Mouse (Mus musculus): ENCODE data around the gene Tmem217. TPM values are rescaled to one million over a fixed set of nuclear protein-coding genes. Genes with fewer than 3 reads are reported as not detected.
"Not testable (repeated sequence)": the region's sequence is repeated elsewhere in the genome, so short reads cannot be mapped to it uniquely, and the experiment has no call there.

Tmem217 gene
- total and polyA plus RNA-seq, 2 experiments from 2014 or later, result 0.23 TPM; not detected in 1

DNA sequence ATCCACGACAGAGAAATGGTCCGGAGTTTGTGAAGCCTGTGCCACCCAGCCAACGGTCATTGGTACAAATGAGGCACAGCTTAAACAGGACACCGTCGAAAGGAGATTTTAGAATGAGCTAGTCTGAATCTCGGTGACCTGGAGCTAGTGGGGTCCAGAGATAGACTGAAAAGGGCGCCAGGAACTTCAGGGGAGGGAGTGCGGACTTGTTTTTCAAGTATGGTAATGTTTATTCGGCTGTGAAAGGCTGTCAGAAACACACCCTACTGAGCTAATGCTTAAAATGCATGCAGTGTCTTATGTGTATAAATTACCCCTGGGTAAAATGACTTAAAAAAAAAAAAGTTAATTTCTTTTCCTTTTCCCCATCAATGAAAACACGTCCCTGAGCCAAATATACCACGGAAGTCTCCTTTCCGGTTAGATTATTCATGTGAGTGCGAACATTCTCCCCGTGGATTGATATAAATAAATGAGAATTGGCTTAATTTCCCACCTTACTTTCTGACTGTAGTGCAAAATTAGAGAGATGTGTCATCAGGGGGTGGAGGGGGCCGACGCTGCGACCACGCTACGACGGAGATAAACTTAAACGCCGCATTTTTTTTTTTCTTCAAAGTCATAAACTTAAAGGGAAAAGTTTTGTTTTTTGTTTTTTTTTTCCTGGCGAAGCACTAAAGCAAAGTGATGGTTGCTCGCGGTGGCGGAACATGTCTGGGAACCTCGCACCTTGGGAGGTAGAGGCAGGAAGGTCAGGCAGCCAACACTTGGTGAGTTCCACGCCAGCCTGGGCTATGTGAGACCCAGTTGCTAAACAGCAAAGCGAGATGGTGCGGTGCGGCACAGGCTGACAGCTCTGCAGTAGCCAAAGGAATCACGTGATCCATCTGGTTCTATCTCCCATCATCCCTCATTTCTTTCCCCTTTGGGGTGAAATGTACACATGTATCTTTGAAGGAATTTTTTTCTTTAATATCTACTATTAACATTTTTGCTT lies 49.2 kb downstream of the Tmem217 start:
- no peak overlapping the region for H3K9ac ChIP-seq (replicated peaks; ENCODE audit: low read depth, low read length)
- TF ChIP-seq CTCF (IDR thresholded peaks at IDR 0.05; ENCODE audit: low read depth) (no peak), EP300 (IDR thresholded peaks at IDR 0.05; ENCODE audit: low read depth) (no peak)
- peaks cover 7% of the 10 kb centered on the region; the same call in 1 of the 2 replicates for H3K4me1 ChIP-seq (ENCODE audit: control insufficient read depth, insufficient read depth)
- no peaks in the 10 kb centered on the region for H3K27me3 ChIP-seq (ENCODE audit: control insufficient read depth, insufficient read depth, low read length)
- H3K4me3 ChIP-seq (ENCODE audit: low read depth, low read length), result peak overlapping the region; percentile 26
- WGBS, result 14% methylated on average over 32 of the region's 32 CpGs
- ATAC-seq (ENCODE audit: insufficient read depth, low read depth), result no peak; the same call in 1 of the 2 replicates
- H3K4me2 ChIP-seq (ENCODE audit: low read depth, low read length), result peak overlapping the region; percentile 56
- no peaks in the 10 kb centered on the region for H3K9me3 ChIP-seq (replicated peaks; ENCODE audit: control insufficient read depth, low read length)
- DNase-seq (ENCODE audit: low spot score), result no peak
- H3K36me3 ChIP-seq (replicated peaks; ENCODE audit: control insufficient read depth, insufficient read depth, low read length), result no peaks in the 10 kb centered on the region
- no peak overlapping the region for H3K27ac ChIP-seq (ENCODE audit: low read depth)

- H3K9ac ChIP-seq (replicated peaks; ENCODE audit: low read depth, low read length), result no peak overlapping the region
- H3K36me3 ChIP-seq (replicated peaks; ENCODE audit: control insufficient read depth, insufficient read depth, low read length), result no peaks in the 10 kb centered on the region
- no peak overlapping the region for H3K4me3 ChIP-seq (ENCODE audit: low read depth, low read length)
- H3K9me3 ChIP-seq (replicated peaks; ENCODE audit: control insufficient read depth, low read length), result no peaks in the 10 kb centered on the region
- peaks cover 9% of the 10 kb centered on the region; the same call in 1 of the 2 replicates for H3K4me1 ChIP-seq (ENCODE audit: control insufficient read depth, insufficient read depth)
- no peak overlapping the region for H3K27ac ChIP-seq (ENCODE audit: low read depth)
- no peak for DNase-seq (ENCODE audit: low spot score)
- no peak for ATAC-seq (ENCODE audit: insufficient read depth, low read depth)
- peak overlapping the region; percentile 56; the same call in 1 of the 2 replicates for H3K4me2 ChIP-seq (ENCODE audit: low read depth, low read length)
- no peaks in the 10 kb centered on the region for H3K27me3 ChIP-seq (ENCODE audit: control insufficient read depth, insufficient read depth, low read length)
- TF ChIP-seq EP300 (IDR thresholded peaks at IDR 0.05; ENCODE audit: low read depth), result no peak
- no peak for TF ChIP-seq CTCF (IDR thresholded peaks at IDR 0.05; ENCODE audit: low read depth)
- WGBS, result 75% methylated on average over 7 of the region's 7 CpGs
Measured at GRCm38 (mm10) chr17:29502005-29502668, 50.0 kb downstream of the Tmem217 start.

GRCm38 (mm10) chr17:29500802-29501469 lies 51.2 kb downstream of the Tmem217 start:
- no peak for TF ChIP-seq EP300 (IDR thresholded peaks at IDR 0.05; ENCODE audit: low read depth)
- TF ChIP-seq CTCF (IDR thresholded peaks at IDR 0.05; ENCODE audit: low read depth), result no peak
- H3K9ac ChIP-seq (replicated peaks; ENCODE audit: low read depth, low read length), result no peak overlapping the region
- no peak for ATAC-seq (ENCODE audit: insufficient read depth, low read depth)

GRCm38 (mm10) chr17:29500243-29500740 lies 51.9 kb downstream of the Tmem217 start:
- peaks cover 9% of the 10 kb centered on the region; the same call in 1 of the 2 replicates for H3K4me1 ChIP-seq (ENCODE audit: control insufficient read depth, insufficient read depth)
- H3K36me3 ChIP-seq (replicated peaks; ENCODE audit: control insufficient read depth, insufficient read depth, low read length), result no peaks in the 10 kb centered on the region
- WGBS, result 76% methylated on average over 7 of the region's 7 CpGs
- ATAC-seq (ENCODE audit: insufficient read depth, low read depth) (no peak), DNase-seq (ENCODE audit: low spot score) (no peak)
- no peaks in the 10 kb centered on the region for H3K9me3 ChIP-seq (replicated peaks; ENCODE audit: control insufficient read depth, low read length)
- no peak overlapping the region for H3K27ac ChIP-seq (ENCODE audit: low read depth)
- H3K9ac ChIP-seq (replicated peaks; ENCODE audit: low read depth, low read length), result no peak overlapping the region
- no peak overlapping the region for H3K4me2 ChIP-seq (ENCODE audit: low read depth, low read length)
- no peak overlapping the region for H3K4me3 ChIP-seq (ENCODE audit: low read depth, low read length)
- no peaks in the 10 kb centered on the region for H3K27me3 ChIP-seq (ENCODE audit: control insufficient read depth, insufficient read depth, low read length)
- TF ChIP-seq EP300 (IDR thresholded peaks at IDR 0.05; ENCODE audit: low read depth) (no peak), CTCF (IDR thresholded peaks at IDR 0.05; ENCODE audit: low read depth) (no peak)

More at GRCm38 (mm10) chr17:29500802-29501469, 51.2 kb downstream of the Tmem217 start:
- Histone ChIP-seq H3K4me3 (ENCODE audit: low read depth, low read length) (no peak overlapping the region), H3K4me2 (ENCODE audit: low read depth, low read length) (no peak overlapping the region), H3K36me3 (replicated peaks; ENCODE audit: control insufficient read depth, insufficient read depth, low read length) (no peaks in the 10 kb centered on the region), H3K4me1 (ENCODE audit: control insufficient read depth, insufficient read depth) (peaks cover 9% of the 10 kb centered on the region; the same call in 1 of the 2 replicates), H3K27me3 (ENCODE audit: control insufficient read depth, insufficient read depth, low read length) (no peaks in the 10 kb centered on the region), H3K27ac (ENCODE audit: low read depth) (no peak overlapping the region), H3K9me3 (replicated peaks; ENCODE audit: control insufficient read depth, low read length) (no peaks in the 10 kb centered on the region)
- WGBS, result 70% methylated on average over 17 of the region's 17 CpGs
- no peak for DNase-seq (ENCODE audit: low spot score)

DNA sequence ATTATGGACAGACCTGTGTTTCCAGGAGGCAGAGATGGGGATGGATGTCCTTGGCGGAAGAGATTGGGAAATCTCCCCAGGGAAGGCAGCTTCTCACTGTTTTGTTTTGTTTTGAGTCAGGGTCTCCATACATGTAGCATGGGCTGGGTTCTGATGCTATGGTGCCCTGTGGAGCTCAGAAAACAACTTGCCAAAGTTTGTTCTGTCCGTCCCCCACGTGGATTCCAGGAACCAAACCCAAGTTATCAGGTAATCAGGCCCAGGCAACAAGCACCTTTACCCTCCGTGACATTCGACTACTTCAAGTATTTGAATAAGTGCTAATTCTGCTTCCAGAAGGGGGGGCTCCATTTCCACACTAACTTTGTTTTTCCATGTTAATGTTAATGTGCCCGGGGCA lies 52.7 kb downstream of the Tmem217 start:
- Histone ChIP-seq H3K9me3 (replicated peaks; ENCODE audit: control insufficient read depth, low read length) (no peaks in the 10 kb centered on the region), H3K4me2 (ENCODE audit: low read depth, low read length) (no peak overlapping the region), H3K27me3 (ENCODE audit: control insufficient read depth, insufficient read depth, low read length) (no peaks in the 10 kb centered on the region), H3K4me3 (ENCODE audit: low read depth, low read length) (no peak overlapping the region), H3K36me3 (replicated peaks; ENCODE audit: control insufficient read depth, insufficient read depth, low read length) (peaks cover 3% of the 10 kb centered on the region), H3K27ac (ENCODE audit: low read depth) (no peak overlapping the region), H3K4me1 (ENCODE audit: control insufficient read depth, insufficient read depth) (peaks cover 9% of the 10 kb centered on the region; the same call in 1 of the 2 replicates), H3K9ac (replicated peaks; ENCODE audit: low read depth, low read length) (no peak overlapping the region)
- DNase-seq (ENCODE audit: low spot score), result no peak
- no peak for ATAC-seq (ENCODE audit: insufficient read depth, low read depth)
- TF ChIP-seq CTCF (IDR thresholded peaks at IDR 0.05; ENCODE audit: low read depth) (no peak), EP300 (IDR thresholded peaks at IDR 0.05; ENCODE audit: low read depth) (no peak)
- 74% methylated on average over 6 of the region's 6 CpGs for WGBS

- 93% methylated on average over 2 of the region's 2 CpGs for WGBS
- H3K27me3 ChIP-seq (ENCODE audit: control insufficient read depth, insufficient read depth, low read length); H3K36me3 ChIP-seq (replicated peaks; ENCODE audit: control insufficient read depth, insufficient read depth, low read length); DNase-seq (ENCODE audit: low spot score); H3K4me3 ChIP-seq (ENCODE audit: low read depth, low read length); ATAC-seq (ENCODE audit: insufficient read depth, low read depth); H3K27ac ChIP-seq (ENCODE audit: low read depth); H3K4me2 ChIP-seq (ENCODE audit: low read depth, low read length); H3K4me1 ChIP-seq (ENCODE audit: control insufficient read depth, insufficient read depth); H3K9ac ChIP-seq (replicated peaks; ENCODE audit: low read depth, low read length); H3K9me3 ChIP-seq (replicated peaks; ENCODE audit: control insufficient read depth, low read length): not testable (repeated sequence)
Measured at GRCm38 (mm10) chr17:29498952-29499351, 53.2 kb downstream of the Tmem217 start.

Data from heart, postnatal 0 days (tissue).